Mouse (Mus musculus): ENCODE data around the gene Mxd4. TPM values are rescaled to one million over a fixed set of nuclear protein-coding genes. Genes with fewer than 3 reads are reported as not detected.

Gene Mxd4
- polyA plus RNA-seq, 1 experiment from 2014 or later: 38.1 TPM

- no peaks in the 10 kb centered on the region for H3K27me3 ChIP-seq (replicated peaks)
- no peak for ATAC-seq (replicated peaks)
- H3K4me1 ChIP-seq: peaks cover 41% of the 10 kb centered on the region
- no peak overlapping the region for H3K9ac ChIP-seq
- WGBS: 90% methylated on average over 3 of the region's 3 CpGs
- H3K4me3 ChIP-seq: no peak overlapping the region
- H3K27ac ChIP-seq: no peak overlapping the region
- H3K4me2 ChIP-seq: no peak overlapping the region
- H3K9me3 ChIP-seq: no peaks in the 10 kb centered on the region
- peaks cover 11% of the 10 kb centered on the region; the same call in 1 of the 2 replicates for H3K36me3 ChIP-seq (replicated peaks)
These were observed 5.0 kb downstream of the Mxd4 start for GRCm38 (mm10) chr5:34182486-34182885.

- Histone ChIP-seq H3K27me3 (replicated peaks) (no peaks in the 10 kb centered on the region), H3K4me2 (no peak overlapping the region), H3K36me3 (replicated peaks) (peaks cover 35% of the 10 kb centered on the region), H3K27ac (no peak overlapping the region), H3K4me3 (no peak overlapping the region), H3K9me3 (no peaks in the 10 kb centered on the region), H3K9ac (no peak overlapping the region), H3K4me1 (peaks cover 2% of the 10 kb centered on the region; the same call in 1 of the 2 replicates)
- no peak for ATAC-seq (replicated peaks)
- 93% methylated on average over 4 of the region's 4 CpGs for WGBS
These were observed 9.7 kb downstream of the Mxd4 start for GRCm38 (mm10) chr5:34177821-34178220.

- Histone ChIP-seq H3K4me1 (0 out of 2 replicates have a peak, but pooled peaks cover 2% of the 10 kb centered on the region), H3K27me3 (replicated peaks) (no peaks in the 10 kb centered on the region), H3K4me2 (no peak overlapping the region), H3K9ac (no peak overlapping the region), H3K27ac (no peak overlapping the region), H3K4me3 (no peak overlapping the region), H3K36me3 (replicated peaks) (peaks cover 30% of the 10 kb centered on the region), H3K9me3 (no peaks in the 10 kb centered on the region)
- ATAC-seq (replicated peaks): no peak
- WGBS: 95% methylated on average over 2 of the region's 2 CpGs
These were observed 10.4 kb downstream of the Mxd4 start for GRCm38 (mm10) chr5:34177091-34177490.

GRCm38 (mm10) chr5:34176691-34177090 lies 10.8 kb downstream of the Mxd4 start:
- 65% methylated on average over 10 of the region's 10 CpGs for WGBS
- Histone ChIP-seq H3K9me3 (no peaks in the 10 kb centered on the region), H3K27me3 (replicated peaks) (no peaks in the 10 kb centered on the region), H3K9ac (no peak overlapping the region), H3K4me2 (no peak overlapping the region), H3K36me3 (replicated peaks) (peaks cover 30% of the 10 kb centered on the region), H3K4me3 (no peak overlapping the region), H3K4me1 (0 out of 2 replicates have a peak, but pooled peaks cover under 1% of the 10 kb centered on the region), H3K27ac (no peak overlapping the region)
- ATAC-seq (replicated peaks): no peak

- ATAC-seq (replicated peaks): no peak
- WGBS: 19% methylated on average over 5 of the region's 5 CpGs
- Histone ChIP-seq H3K9ac (no peak overlapping the region), H3K27me3 (replicated peaks) (no peaks in the 10 kb centered on the region), H3K4me3 (no peak overlapping the region), H3K27ac (no peak overlapping the region), H3K9me3 (no peaks in the 10 kb centered on the region), H3K4me2 (no peak overlapping the region), H3K36me3 (replicated peaks) (peaks cover 30% of the 10 kb centered on the region), H3K4me1 (peaks cover under 1% of the 10 kb centered on the region; the same call in 1 of the 2 replicates)
These were observed 12.2 kb downstream of the Mxd4 start for GRCm38 (mm10) chr5:34175403-34175694.

GRCm38 (mm10) chr5:34174550-34175402 lies 12.7 kb downstream of the Mxd4 start:
- H3K4me1 ChIP-seq: peaks cover 6% of the 10 kb centered on the region
- no peaks in the 10 kb centered on the region for H3K27me3 ChIP-seq (replicated peaks)
- no peak overlapping the region for H3K9ac ChIP-seq
- no peak overlapping the region for H3K4me2 ChIP-seq
- H3K9me3 ChIP-seq: no peaks in the 10 kb centered on the region
- H3K36me3 ChIP-seq (replicated peaks): peaks cover 30% of the 10 kb centered on the region
- WGBS: 71% methylated on average over 5 of the region's 5 CpGs
- H3K4me3 ChIP-seq: no peak overlapping the region
- H3K27ac ChIP-seq: no peak overlapping the region
- ATAC-seq (replicated peaks): no peak

GRCm38 (mm10) chr5:34174021-34174420 lies 13.5 kb downstream of the Mxd4 start:
- H3K4me2 ChIP-seq: no peak overlapping the region
- no peak for ATAC-seq (replicated peaks)
- peaks cover 30% of the 10 kb centered on the region for H3K36me3 ChIP-seq (replicated peaks)
- no peaks in the 10 kb centered on the region for H3K9me3 ChIP-seq
- no peaks in the 10 kb centered on the region for H3K27me3 ChIP-seq (replicated peaks)
- no peak overlapping the region for H3K9ac ChIP-seq
- 74% methylated on average over 2 of the region's 2 CpGs for whole genome bisulfite sequencing
- H3K4me3 ChIP-seq: no peak overlapping the region
- peaks cover 8% of the 10 kb centered on the region for H3K4me1 ChIP-seq
- no peak overlapping the region for H3K27ac ChIP-seq

GRCm38 (mm10) chr5:34170726-34171125 lies 16.8 kb downstream of the Mxd4 start:
- H3K27ac ChIP-seq: no peak overlapping the region
- peaks cover 19% of the 10 kb centered on the region for H3K4me1 ChIP-seq
- no peak for ATAC-seq (replicated peaks)

GRCm38 (mm10) chr5:34169954-34170353 lies 17.6 kb downstream of the Mxd4 start:
- H3K36me3 ChIP-seq (replicated peaks): peaks cover 3% of the 10 kb centered on the region; the same call in 1 of the 2 replicates
- WGBS: 85% methylated on average over 3 of the region's 3 CpGs
- no peak for ATAC-seq (replicated peaks)
- peak overlapping the region; percentile 73 for H3K4me2 ChIP-seq
- peaks cover 23% of the 10 kb centered on the region for H3K4me1 ChIP-seq
- peak overlapping the region; percentile 90 for H3K27ac ChIP-seq
- H3K9ac ChIP-seq: peak overlapping the region; percentile 41
- no peaks in the 10 kb centered on the region for H3K27me3 ChIP-seq (replicated peaks)
- peak overlapping the region; percentile 73 for H3K4me3 ChIP-seq
- no peaks in the 10 kb centered on the region for H3K9me3 ChIP-seq

More at GRCm38 (mm10) chr5:34170726-34171125, 16.8 kb downstream of the Mxd4 start:
- Histone ChIP-seq H3K9me3 (no peaks in the 10 kb centered on the region), H3K9ac (no peak overlapping the region), H3K36me3 (replicated peaks) (peaks cover 10% of the 10 kb centered on the region), H3K27me3 (replicated peaks) (no peaks in the 10 kb centered on the region), H3K4me3 (no peak overlapping the region), H3K4me2 (no peak overlapping the region)
- 73% methylated on average over 4 of the region's 4 CpGs for WGBS

GRCm38 (mm10) chr5:34168950-34169891 lies 18.3 kb downstream of the Mxd4 start, which contains the start of the genes Poln and Haus3:
TSS of gene Poln (minus strand) at chr5:34169448.
TSS of gene Haus3 (minus strand) at chr5:34169527.
- Histone ChIP-seq H3K4me3 (peak within 1 kb of the TSS; percentile 73), H3K9me3 (no peaks in the 10 kb centered on the region), H3K4me2 (peak within 1 kb of the TSS; percentile 73), H3K9ac (peak within 1 kb of the TSS; percentile 77), H3K36me3 (replicated peaks) (no peaks in the 10 kb centered on the region; the same call in 1 of the 2 replicates), H3K27me3 (replicated peaks) (no peaks in the 10 kb centered on the region), H3K27ac (peak within 1 kb of the TSS; percentile 90), H3K4me1 (peaks cover 27% of the 10 kb centered on the region)
- WGBS: under 1% methylated on average over 57 of the region's 57 CpGs
- ATAC-seq (replicated peaks): peak; percentile 100

GRCm38 (mm10) chr5:34167857-34168256 lies 19.7 kb downstream of the Mxd4 start:
- Histone ChIP-seq H3K36me3 (replicated peaks) (no peaks in the 10 kb centered on the region), H3K9me3 (no peaks in the 10 kb centered on the region), H3K27ac (no peak overlapping the region), H3K9ac (no peak overlapping the region), H3K4me1 (peaks cover 27% of the 10 kb centered on the region), H3K4me3 (no peak overlapping the region), H3K4me2 (no peak overlapping the region), H3K27me3 (replicated peaks) (no peaks in the 10 kb centered on the region)
- WGBS: 77% methylated on average over 4 of the region's 4 CpGs
- ATAC-seq (replicated peaks): no peak

- WGBS: 80% methylated on average over 4 of the region's 4 CpGs
- no peak for ATAC-seq (replicated peaks)
- Histone ChIP-seq H3K27me3 (replicated peaks) (no peaks in the 10 kb centered on the region), H3K27ac (no peak overlapping the region), H3K4me1 (peaks cover 27% of the 10 kb centered on the region), H3K4me2 (no peak overlapping the region), H3K9me3 (no peaks in the 10 kb centered on the region), H3K9ac (no peak overlapping the region), H3K4me3 (no peak overlapping the region), H3K36me3 (replicated peaks) (no peaks in the 10 kb centered on the region)
These were observed 21.7 kb downstream of the Mxd4 start for GRCm38 (mm10) chr5:34165793-34166192.

All from midbrain, embryonic 15.5 days (tissue).